Mouse (Mus musculus): ENCODE measurements around the gene Gm15217.

Gene Gm15217

DNA sequence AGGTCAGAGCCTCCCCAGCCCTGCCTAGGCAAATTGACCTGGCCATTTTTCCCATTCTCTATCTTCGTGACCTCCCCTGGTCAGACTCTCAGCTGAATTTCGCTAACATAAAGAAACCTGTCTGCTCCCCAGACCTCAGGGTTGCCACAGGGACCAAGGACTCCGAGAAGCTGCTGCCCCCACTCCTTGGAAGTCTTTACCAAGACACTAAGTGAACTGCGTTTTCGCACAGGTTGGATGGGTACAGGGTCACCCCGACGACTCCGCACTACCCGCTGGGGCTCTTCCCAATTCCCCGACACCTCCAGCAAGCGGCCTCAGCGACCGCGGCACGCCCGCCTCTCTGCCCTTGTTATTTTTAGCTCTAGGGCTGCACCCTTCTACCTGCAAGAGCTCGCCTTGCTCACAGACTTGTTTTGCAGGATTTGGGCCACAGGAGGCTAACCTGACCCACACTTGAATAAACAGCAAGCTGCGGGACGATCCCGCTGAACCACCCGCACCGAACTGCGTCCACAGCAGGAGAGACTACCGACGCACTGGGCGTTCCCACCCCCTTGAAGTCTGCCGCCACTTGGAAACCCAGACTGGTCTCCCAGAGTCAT is 19.0 kb downstream of the Gm15217 start:
- no peak for DNase-seq

DNA sequence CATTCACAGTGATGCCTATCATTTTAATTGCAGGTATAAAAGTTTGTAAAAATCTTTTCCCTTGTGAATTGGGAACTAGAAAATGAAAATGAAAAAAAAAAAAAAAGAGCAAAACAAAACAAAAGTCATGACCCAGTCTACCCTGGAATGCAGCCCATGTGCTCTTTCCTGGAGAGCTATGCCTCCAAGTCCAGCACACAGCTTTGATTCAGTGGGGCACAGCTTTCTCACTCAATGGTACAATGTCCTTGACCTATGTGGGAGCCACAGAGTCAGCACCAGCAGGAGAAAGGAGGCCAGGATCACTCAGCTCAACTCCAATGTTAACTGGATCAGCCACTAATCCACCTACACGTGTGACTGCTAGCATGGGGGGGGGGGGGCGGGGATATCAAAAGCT is 20.7 kb downstream of the Gm15217 start:
- DNase-seq, result no peak

DNA sequence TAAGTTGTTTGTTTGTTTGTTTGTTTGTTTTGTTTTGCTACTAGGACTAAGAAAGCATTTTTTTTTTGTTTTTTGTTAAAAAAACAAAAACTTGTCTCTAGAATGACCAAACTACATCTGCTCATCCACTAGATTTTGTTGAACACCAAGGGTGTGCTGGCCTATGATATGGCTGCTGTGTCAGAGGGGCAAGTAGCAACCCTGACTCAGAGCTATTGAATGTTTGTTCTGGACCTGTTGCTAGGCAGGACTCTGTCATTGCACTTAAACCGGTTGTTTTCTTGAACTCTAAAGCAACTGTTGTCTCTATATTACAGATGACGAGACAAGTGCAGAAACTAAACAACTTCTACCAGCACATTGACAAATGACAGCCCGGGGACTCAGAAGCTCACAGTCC is 29.1 kb downstream of the Gm15217 start:
- DNase-seq, result no peak

DNA sequence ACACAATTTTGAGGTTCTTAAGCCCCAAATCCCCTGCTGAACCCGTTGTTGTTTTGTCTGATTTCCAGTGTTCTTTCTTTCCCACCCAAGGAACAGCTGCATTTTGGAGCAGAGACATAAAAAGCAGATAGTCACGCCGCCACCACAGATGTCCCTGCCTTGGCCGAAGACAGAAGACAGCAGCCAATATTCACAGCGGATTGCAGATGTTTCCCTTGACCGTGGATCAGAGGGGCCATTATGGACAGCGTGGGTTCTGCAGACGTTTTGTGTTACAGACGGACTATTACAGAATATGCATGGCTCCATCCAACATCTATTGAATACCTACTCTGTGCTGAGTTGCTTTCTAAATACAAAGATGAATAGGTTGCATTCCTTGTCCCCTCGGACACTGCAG is 29.8 kb downstream of the Gm15217 start:
- no peak for DNase-seq

DNA sequence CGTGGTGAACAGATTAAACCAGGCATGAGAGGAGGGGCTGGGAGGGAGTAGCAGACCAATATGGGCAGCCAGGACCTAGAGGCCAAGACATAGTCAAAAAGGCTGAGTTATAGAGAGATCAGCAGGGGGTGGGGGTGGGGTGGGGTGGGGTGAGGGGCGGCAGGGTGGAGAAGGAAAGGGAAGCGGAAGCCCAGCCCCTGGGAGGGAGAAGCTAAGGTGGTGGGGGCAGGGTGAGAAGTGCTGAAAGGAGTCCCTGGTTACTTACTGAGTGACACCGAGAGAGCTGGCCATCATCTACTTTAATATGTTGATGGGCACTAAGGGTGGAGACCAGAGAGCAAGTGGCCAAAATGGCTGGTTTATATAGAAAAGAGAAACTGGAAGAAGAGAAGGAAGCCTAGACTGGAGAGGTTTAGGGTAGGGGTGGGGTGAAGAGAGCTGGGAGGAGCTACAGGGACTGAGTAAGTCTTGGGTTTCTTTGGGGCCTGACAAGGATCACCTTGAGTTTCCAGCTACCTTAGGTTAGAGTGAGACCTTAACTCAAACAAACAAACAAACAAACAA is 31.4 kb downstream of the Gm15217 start:
- no peak for DNase-seq

DNA sequence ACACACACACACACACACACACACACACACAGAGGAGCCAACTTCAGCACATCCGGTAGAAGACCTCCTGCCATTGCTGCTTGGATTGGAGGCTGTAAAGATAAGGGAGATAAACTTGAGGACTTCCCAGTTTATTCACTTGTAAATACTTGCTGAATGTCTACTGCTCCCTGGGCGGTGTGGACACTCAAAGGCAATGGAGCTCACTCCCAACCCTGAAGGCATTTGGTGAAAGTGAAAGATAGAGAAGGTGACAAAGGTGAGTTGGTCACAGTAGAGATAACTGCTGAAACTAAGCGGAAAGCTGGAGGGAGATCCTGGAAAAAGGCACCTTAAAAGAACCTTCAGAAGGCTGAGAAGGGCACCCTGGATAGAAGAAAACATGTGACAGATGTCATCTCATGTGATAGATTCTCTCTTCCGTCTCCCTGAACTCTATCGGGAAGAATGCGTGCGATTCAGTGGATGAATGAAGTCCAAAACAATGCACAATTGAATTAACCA is 33.3 kb downstream of the Gm15217 start:
- no peak for DNase-seq

DNA sequence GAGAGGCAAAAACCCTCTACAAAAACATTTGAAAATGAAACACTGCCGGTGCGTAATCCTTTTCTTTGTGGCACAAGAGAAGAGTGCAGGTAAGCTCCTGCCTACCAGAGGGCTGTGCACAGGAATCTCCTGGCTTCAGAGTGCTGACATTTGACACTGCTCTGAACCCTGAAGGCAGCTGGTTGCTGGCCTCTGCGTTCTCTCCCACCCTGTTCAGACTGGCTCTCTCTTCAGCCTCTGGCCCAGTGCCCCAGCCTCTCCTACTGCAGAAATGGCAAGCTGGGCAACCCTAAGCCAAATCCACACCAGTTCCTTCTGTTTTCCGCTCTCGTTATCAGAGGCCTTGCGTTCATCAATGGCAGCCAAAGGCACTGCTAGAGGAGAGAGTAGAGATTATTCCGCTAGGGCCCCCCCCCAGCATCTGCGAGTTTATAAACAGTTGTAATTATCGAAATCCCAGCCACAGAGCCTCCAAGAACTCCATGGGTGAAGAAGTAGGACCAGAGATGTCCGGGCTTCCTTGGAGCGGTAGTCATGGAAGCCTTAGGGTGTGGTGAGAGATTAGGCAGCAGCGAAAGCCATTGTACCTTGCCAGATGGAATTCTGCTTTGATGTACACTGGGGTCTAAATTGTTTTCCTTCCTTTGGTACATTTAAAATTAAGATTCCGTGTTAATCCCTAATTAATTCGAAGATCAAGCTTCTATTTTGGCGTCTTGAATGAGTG is 39.3 kb downstream of the Gm15217 start:
- DNase-seq, result no peak

DNA sequence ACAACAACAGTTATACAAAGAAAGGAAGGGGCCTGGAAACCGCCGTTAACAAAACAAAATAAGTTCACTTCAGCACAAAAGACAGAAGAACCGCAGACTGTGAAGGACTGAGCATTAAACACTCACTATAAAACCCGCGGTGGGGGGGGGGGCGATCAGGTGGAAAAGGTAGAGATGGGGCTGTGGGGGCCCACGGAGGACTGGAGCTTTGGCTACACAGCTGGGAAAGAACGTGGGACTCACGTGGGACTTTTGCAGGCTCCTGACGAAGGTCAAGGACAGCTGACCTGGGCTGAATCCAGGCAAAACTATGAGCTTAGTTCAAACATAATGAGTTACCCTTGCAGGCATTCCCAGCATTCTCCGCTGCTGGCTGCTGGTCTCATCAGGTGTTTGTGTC is 40.1 kb downstream of the Gm15217 start:
- no peak for DNase-seq

DNA sequence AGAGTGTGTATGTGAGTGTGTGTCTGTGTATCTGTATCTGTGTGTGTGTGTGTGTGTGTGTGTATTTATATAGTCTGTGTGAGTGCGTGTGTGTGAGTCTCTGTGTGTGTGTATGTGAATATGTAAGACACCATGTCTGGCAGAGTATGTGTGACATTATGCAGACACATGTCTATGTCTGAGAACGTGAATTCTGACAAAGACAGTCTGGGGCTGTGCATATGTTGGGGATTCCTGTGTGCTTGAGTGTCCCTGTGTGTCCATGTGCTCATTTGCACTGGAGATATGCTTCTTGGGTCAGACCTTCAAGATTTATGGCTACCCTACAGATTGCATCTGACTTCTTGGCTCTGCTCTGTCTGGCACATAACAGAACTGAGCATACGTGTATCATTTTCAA is 42.6 kb downstream of the Gm15217 start:
- DNase-seq, result no peak

DNA sequence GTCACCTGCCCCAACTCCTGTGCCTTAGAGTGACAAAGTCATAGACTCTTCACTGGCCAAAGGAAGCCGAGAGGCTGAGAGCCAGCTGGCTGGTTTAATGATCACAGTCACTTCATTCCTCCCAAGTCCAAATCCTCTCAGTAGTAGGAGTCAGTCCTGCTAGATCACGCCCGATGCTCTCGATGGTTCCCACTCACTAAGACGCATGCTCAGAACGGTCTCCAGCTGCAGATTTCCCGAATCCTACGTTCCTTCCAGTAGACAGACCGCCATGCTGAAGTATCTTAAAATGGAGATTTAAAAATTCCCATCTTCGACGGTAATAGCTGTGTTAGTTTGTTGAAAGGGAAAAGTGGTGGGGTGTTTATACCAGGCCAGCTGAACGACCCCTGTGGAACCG is 48.0 kb downstream of the Gm15217 start:
- DNase-seq, result no peak

DNA sequence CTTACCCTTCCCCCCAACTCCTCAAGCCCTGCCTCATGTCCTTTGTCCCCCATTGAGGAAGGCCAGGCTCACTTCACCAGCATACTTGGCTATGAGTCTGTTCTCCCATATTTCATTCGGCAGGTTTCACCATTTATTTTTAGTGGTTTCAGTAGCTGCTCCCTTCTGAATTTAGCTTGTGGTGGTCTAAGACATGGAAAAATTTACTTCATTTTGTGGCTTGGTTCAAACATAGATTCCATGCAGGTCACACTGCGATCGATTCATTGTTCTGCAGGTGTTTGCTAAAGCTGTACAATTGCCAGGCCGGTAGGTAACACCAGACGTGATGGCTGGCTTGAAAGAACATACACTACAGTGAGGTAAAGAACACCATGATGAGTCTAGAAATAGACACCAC is 51.0 kb downstream of the Gm15217 start:
- DNase-seq, result no peak

Data from cerebellum, adult 11-12 months (tissue).